Mouse (Mus musculus) lung, adult 18-20 months (tissue): ENCODE measurements around the gene Gm5726.
"Not testable (repeated sequence)": the region's sequence is repeated elsewhere in the genome, so short reads cannot be mapped to it uniquely, and the experiment has no call there.

Source experiments
- DNase-seq, 2 experiments: peaks; one replicate each; pipeline ENCODE4 v3.0.0; 2022; ENCODE audit warnings: mixed read lengths in 2 of 2

Gene Gm5726

GRCm38 (mm10) chr7:20545657-20546056, at the start of gene Gm5726:
Gm5726 (minus strand) TSS chr7:20545757.
- not testable (repeated sequence) for DNase-seq

DNA sequence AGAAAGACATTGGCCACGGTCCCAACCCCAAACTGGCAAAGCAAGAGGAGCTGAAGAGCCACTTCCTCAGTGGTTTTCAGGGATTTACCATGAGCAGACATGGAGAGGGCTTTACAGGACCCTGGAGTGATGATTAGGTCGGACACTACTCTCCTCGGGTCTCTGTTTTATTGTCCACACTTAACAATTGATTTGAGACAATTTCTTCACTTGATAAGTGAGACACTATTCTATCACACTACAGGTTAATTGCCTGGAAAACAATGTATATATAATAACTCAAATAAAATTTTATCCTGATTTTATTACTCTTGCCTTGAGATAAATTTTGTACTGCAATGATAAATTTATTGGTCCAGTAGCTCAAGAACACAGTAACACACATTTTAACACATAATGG, 30.6 kb upstream of the Gm5726 start, which contains the start of gene Gm4141:
TSS of gene Gm4141 (minus strand) at position 101 of the 400 bp plus-strand sequence.
- DNase-seq = not testable (repeated sequence)

- DNase-seq = not testable (repeated sequence)
Measured at GRCm38 (mm10) chr7:20533537-20533936, 12.0 kb downstream of the Gm5726 start, which contains the start of gene Vmn1r104. Vmn1r104 (plus strand) TSS chr7:20533837.

- DNase-seq = not testable (repeated sequence)
Measured at GRCm38 (mm10) chr7:20510434-20510833, 35.1 kb downstream of the Gm5726 start, which contains the start of gene Vmn1r103. Vmn1r103 (minus strand) TSS chr7:20510534.
